Mouse (Mus musculus): ENCODE measurements around the gene Prpf38b.

DNA sequence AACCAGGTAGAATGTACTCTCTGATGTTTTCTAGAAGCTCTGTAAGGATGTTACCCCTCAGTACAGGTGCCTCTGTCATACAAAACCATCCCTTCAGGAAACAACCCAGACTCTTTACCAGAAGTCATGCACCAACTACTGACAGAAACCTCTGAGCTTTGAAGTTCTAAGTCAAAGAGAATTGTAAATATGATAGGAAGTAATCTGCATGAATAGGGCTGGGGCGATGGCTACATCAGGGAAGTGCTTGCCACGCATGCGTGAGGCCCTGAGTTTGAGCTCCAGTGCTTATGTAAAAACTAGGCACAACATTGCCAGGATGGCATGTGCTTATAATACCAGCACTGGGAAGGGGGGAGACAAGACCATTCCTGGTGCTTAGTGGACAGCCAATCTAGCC lies 45.9 kb downstream of the Prpf38b start:
- TF ChIP-seq CTCF (IDR thresholded peaks at IDR 0.05; ENCODE audit: low read depth, low read length) (no peak), GATA1 (IDR thresholded peaks at IDR 0.05; ENCODE audit: borderline replicate concordance, low read length) (no peak)

Data from G1E (cell line).